Mouse (Mus musculus): Measurements from ENCODE around the gene Abtb1. TPM values are rescaled to one million over a fixed set of nuclear protein-coding genes. Genes with fewer than 3 reads are reported as not detected.

Abtb1 gene
- polyA plus RNA-seq, 1 experiment from 2014 or later = 49.5 TPM

GRCm38 (mm10) chr6:88788219-88788618 is 53.6 kb downstream of the Abtb1 start:
- Histone ChIP-seq H3K9ac (ENCODE audit: low read length) (no peak overlapping the region), H3K4me3 (ENCODE audit: low read length) (no peak overlapping the region), H3K36me3 (ENCODE audit: control insufficient read depth, insufficient read depth, low read length) (no peaks in the 10 kb centered on the region), H3K9me3 (ENCODE audit: control insufficient read depth, low read length) (no peaks in the 10 kb centered on the region), H3K4me1 (replicated peaks; ENCODE audit: control insufficient read depth, insufficient read depth, low read length) (peaks cover 63% of the 10 kb centered on the region), H3K4me2 (ENCODE audit: low read depth, low read length) (no peak overlapping the region), H3K27ac (ENCODE audit: low read length) (no peak overlapping the region), H3K27me3 (ENCODE audit: control insufficient read depth, insufficient read depth, low read depth, low read length) (no peaks in the 10 kb centered on the region)
- ATAC-seq (ENCODE audit: low read depth) = no peak
- WGBS = 72% methylated on average over 11 of the region's 11 CpGs

- Histone ChIP-seq H3K27me3 (ENCODE audit: control insufficient read depth, insufficient read depth, low read depth, low read length) (no peaks in the 10 kb centered on the region), H3K36me3 (ENCODE audit: control insufficient read depth, insufficient read depth, low read length) (no peaks in the 10 kb centered on the region), H3K4me1 (replicated peaks; ENCODE audit: control insufficient read depth, insufficient read depth, low read length) (peaks cover 59% of the 10 kb centered on the region), H3K4me2 (ENCODE audit: low read depth, low read length) (no peak overlapping the region), H3K9ac (ENCODE audit: low read length) (peak overlapping the region; percentile 45; the same call in 1 of the 2 replicates), H3K9me3 (ENCODE audit: control insufficient read depth, low read length) (no peaks in the 10 kb centered on the region), H3K4me3 (ENCODE audit: low read length) (no peak overlapping the region), H3K27ac (ENCODE audit: low read length) (peak overlapping the region; percentile 82)
- WGBS = 37% methylated on average over 14 of the region's 14 CpGs
- ATAC-seq (ENCODE audit: low read depth) = peak; percentile 31; the same call in 1 of the 2 replicates
Observed at GRCm38 (mm10) chr6:88787496-88787895, 54.3 kb downstream of the Abtb1 start.

GRCm38 (mm10) chr6:88786732-88787445 is 54.9 kb downstream of the Abtb1 start:
- H3K36me3 ChIP-seq (ENCODE audit: control insufficient read depth, insufficient read depth, low read length) = no peaks in the 10 kb centered on the region
- 64% methylated on average over 15 of the region's 15 CpGs for WGBS
- no peak overlapping the region for H3K4me2 ChIP-seq (ENCODE audit: low read depth, low read length)
- H3K4me1 ChIP-seq (replicated peaks; ENCODE audit: control insufficient read depth, insufficient read depth, low read length) = peaks cover 53% of the 10 kb centered on the region
- H3K4me3 ChIP-seq (ENCODE audit: low read length) = no peak overlapping the region
- H3K9ac ChIP-seq (ENCODE audit: low read length) = peak overlapping the region; percentile 45; the same call in 1 of the 2 replicates
- no peaks in the 10 kb centered on the region for H3K27me3 ChIP-seq (ENCODE audit: control insufficient read depth, insufficient read depth, low read depth, low read length)
- no peak for ATAC-seq (ENCODE audit: low read depth)
- H3K9me3 ChIP-seq (ENCODE audit: control insufficient read depth, low read length) = no peaks in the 10 kb centered on the region
- peak overlapping the region; percentile 82 for H3K27ac ChIP-seq (ENCODE audit: low read length)

Other genes with a start within 250 kb of the Abtb1 start
- gene Kbtbd12, start 204.0 kb downstream of the Abtb1 start, polyA plus RNA-seq (2015; fragmentation: Nextera tagmentation; extraction: Ambion mirVana) = 1.0 TPM in 2 replicates
- gene Mgll, start 117.6 kb downstream of the Abtb1 start, polyA plus RNA-seq (2015; fragmentation: Nextera tagmentation; extraction: Ambion mirVana) = 73.2 and 79.8 TPM in 2 replicates
- 27.1 and 35.1 TPM in 2 replicates for gene Podxl2, start 33.1 kb upstream of the Abtb1 start, polyA plus RNA-seq (2015; fragmentation: Nextera tagmentation; extraction: Ambion mirVana)
- 119 and 125 TPM in 2 replicates for gene Mcm2, start 56.8 kb upstream of the Abtb1 start, polyA plus RNA-seq (2015; fragmentation: Nextera tagmentation; extraction: Ambion mirVana)
- gene Tpra1, start 60.3 kb upstream of the Abtb1 start, polyA plus RNA-seq (2015; fragmentation: Nextera tagmentation; extraction: Ambion mirVana) = 80.1 and 85.3 TPM in 2 replicates

All from lung, embryonic 16.5 days (tissue).